Mouse (Mus musculus) lung, adult 18-20 months (tissue): Measurements from ENCODE around the gene Olfr1286.

Experiments used
- DNase-seq, 2 experiments: peaks; one replicate each; pipeline ENCODE4 v3.0.0; 2022; ENCODE audit warnings: mixed read lengths in 2 of 2

Gene Olfr1286

DNA sequence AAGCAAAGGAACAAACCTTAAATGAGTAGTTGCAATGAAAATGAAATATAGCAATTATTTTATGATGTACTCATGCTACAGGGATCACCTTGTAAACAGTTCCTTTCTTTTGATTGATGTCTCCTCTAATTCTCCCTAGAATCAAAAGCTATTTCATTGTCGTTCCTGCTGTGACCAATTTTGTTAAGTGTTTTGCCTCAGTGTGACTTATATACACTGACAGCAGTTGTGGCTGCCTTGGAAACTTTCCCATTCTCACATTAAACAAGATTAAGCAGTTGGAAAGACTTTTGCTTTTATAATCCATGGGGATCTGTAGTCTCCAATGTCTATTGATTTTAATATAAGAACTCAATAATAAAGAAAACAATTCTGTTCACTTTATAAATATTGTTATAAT is at the start of gene Olfr1286:
Gene Olfr1286 (minus strand): TSS at position 185 of the 400 bp plus-strand sequence.
- no peak for DNase-seq

DNA sequence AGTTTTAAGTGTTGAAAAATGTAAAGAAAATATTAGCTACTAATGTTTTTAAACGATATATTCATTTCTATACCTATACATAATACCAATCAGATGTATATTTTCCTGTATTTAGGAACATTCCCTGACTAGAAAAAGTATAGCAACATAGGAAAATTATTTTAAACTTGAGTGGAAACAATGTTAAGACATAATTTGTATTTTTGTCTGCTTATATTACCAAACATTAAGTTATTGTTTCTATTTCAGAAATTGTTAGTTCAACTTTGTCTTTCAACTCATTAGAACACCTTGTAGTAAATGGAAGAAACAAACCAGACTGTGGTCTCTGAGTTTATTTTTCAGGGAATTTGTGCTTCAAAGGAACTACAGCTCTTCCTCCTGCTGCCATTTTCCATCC is 25.9 kb upstream of the Olfr1286 start, which contains the start of gene Olfr1287:
Gene Olfr1287 (plus strand): TSS at position 301 of the 400 bp plus-strand sequence.
- no peak for DNase-seq

GRCm38 (mm10) chr2:111375222-111375621 is 47.7 kb downstream of the Olfr1286 start, which contains the start of gene Olfr1284:
TSS of gene Olfr1284 (plus strand) at chr2:111375522.
- DNase-seq: no peak
